Mouse (Mus musculus): ENCODE results near the gene Emx1. TPM values are rescaled to one million over a fixed set of nuclear protein-coding genes. Genes with fewer than 3 reads are reported as not detected.

Emx1 gene
- polyA plus RNA-seq, 1 experiment from 2014 or later: 1.4 TPM

DNA sequence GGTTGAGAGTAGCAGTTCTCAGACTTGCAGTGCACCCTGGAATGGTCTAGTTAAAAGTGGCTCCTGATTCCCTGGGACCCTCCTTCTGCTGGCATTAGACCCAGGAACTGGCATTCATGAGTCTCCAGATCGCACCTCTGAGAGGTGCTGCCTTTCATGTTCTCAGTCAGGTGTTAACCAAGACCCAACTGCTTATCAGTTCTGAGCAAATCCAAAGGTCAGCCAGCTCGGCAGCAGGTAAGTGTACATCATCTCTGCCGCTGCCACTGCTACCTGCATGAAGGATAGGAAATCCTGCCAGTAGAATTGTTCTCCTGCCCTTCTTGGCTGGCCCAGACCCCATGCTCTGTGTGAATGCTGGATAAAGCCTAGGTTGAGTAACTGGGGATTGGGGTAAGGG, 43.5 kb downstream of the Emx1 start:
- Histone ChIP-seq H3K9ac (ENCODE audit: low read length) (no peak overlapping the region), H3K9me3 (ENCODE audit: control insufficient read depth, low read length) (no peaks in the 10 kb centered on the region), H3K27ac (replicated peaks; ENCODE audit: low read depth, low read length) (no peak overlapping the region), H3K4me1 (ENCODE audit: control insufficient read depth, insufficient read depth, low read length) (peaks cover 11% of the 10 kb centered on the region; the same call in 1 of the 2 replicates), H3K27me3 (ENCODE audit: control insufficient read depth, insufficient read depth, low read length) (no peaks in the 10 kb centered on the region), H3K4me2 (ENCODE audit: low read depth, severe bottlenecking) (no peak overlapping the region), H3K4me3 (ENCODE audit: low read depth, low read length) (no peak overlapping the region), H3K36me3 (ENCODE audit: control insufficient read depth, insufficient read depth, low read length) (no peaks in the 10 kb centered on the region)
- 52% methylated on average over 3 of the region's 3 CpGs for WGBS
- no peak for DNase-seq (ENCODE audit: low spot score)
- no peak for ATAC-seq (ENCODE audit: insufficient number of reproducible peaks, low FRiP score, low TSS enrichment, low read depth)

DNA sequence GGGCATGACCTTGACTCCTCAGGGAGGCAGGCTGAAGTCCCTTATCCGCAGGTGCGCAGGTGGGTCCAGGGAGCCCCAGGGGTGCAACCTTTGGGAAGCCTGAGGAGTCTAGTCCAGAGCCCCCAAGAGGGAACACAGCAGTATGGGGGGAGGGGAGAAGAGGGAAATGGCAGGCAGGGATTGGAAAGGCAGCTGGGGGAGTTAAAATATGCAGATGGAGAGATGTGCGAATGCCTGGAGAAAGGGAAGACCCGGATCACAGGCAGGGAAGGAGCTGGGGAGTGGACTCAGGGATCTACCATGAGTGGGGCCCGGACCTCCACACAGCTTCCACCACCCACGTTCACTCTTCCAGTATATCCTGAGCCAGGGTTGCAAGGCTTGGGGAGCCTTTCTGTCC, 44.2 kb downstream of the Emx1 start:
- 25% methylated on average over 6 of the region's 6 CpGs for WGBS
- Histone ChIP-seq H3K9me3 (ENCODE audit: control insufficient read depth, low read length) (no peaks in the 10 kb centered on the region), H3K4me3 (ENCODE audit: low read depth, low read length) (no peak overlapping the region), H3K4me1 (ENCODE audit: control insufficient read depth, insufficient read depth, low read length) (peaks cover 12% of the 10 kb centered on the region; the same call in 1 of the 2 replicates), H3K36me3 (ENCODE audit: control insufficient read depth, insufficient read depth, low read length) (no peaks in the 10 kb centered on the region), H3K27me3 (ENCODE audit: control insufficient read depth, insufficient read depth, low read length) (no peaks in the 10 kb centered on the region), H3K9ac (ENCODE audit: low read length) (no peak overlapping the region), H3K4me2 (ENCODE audit: low read depth, severe bottlenecking) (no peak overlapping the region), H3K27ac (replicated peaks; ENCODE audit: low read depth, low read length) (no peak overlapping the region)
- ATAC-seq (ENCODE audit: insufficient number of reproducible peaks, low FRiP score, low TSS enrichment, low read depth) (no peak), DNase-seq (ENCODE audit: low spot score) (no peak)

DNA sequence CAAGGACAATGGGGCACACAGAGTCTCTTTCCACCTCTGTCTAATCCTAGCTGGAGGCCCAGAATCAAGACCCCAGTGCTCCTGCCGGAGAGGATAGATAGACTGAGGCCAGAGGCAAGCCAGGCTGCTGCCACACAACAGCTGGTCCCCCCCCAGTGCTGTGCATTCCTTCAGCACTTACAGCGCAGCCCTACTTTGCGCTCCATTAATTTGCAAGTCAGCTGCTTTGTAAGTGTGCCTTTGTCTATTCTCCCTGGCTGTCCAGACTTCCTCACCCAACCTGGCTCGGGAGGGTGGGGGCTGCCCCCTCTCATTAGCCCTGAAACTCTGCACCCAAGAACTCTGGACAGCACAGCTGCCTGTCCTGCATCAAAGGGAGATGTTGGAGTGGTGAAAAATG, 44.8 kb downstream of the Emx1 start:
- Histone ChIP-seq H3K36me3 (ENCODE audit: control insufficient read depth, insufficient read depth, low read length) (no peaks in the 10 kb centered on the region), H3K4me1 (ENCODE audit: control insufficient read depth, insufficient read depth, low read length) (peaks cover 12% of the 10 kb centered on the region; the same call in 1 of the 2 replicates), H3K9ac (ENCODE audit: low read length) (no peak overlapping the region), H3K27ac (replicated peaks; ENCODE audit: low read depth, low read length) (no peak overlapping the region), H3K4me3 (ENCODE audit: low read depth, low read length) (no peak overlapping the region), H3K9me3 (ENCODE audit: control insufficient read depth, low read length) (no peaks in the 10 kb centered on the region), H3K27me3 (ENCODE audit: control insufficient read depth, insufficient read depth, low read length) (no peaks in the 10 kb centered on the region), H3K4me2 (ENCODE audit: low read depth, severe bottlenecking) (no peak overlapping the region)
- 58% methylated on average over 4 of the region's 4 CpGs for WGBS
- DNase-seq (ENCODE audit: low spot score): no peak
- no peak for ATAC-seq (ENCODE audit: insufficient number of reproducible peaks, low FRiP score, low TSS enrichment, low read depth)

DNA sequence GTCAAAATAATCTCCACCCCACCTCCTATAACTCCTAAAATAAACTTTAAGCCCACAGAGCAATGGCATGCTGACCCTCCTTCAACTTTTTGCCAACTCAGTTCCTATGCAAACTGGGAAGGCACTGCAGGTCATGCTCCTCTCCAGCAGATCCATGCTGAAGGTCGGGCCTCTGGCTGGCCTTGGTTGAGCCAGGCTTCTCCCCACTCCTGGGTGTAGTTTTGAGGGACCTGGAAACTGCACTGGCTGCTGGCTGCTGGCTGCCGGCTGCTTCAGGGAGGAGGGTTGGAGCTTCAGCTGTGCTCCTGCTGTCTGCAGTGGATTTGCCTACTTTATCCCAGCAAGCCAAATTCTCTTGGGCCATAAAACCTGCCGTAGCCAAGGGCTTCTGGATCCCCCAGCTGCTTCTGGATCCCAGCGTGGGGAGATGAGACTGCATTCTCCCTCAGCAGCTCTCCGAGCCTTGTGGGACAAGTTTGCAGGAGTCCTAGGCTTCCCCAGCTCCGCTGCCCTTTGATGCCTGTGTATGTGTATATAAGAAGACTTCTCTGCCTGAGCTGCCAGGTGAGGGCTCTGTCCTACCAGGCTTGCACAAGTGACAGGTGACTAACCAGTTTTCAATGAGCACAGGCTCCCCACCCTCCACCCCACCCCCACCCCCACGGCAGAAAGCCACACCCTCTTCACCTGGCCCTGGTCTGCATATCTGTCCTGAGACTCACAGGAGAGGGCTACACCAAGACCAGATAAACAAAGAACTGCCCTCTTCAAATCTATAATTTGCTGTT, 45.8 kb downstream of the Emx1 start:
- DNase-seq (ENCODE audit: low spot score) (no peak), ATAC-seq (ENCODE audit: insufficient number of reproducible peaks, low FRiP score, low TSS enrichment, low read depth) (no peak)
- H3K9ac ChIP-seq (ENCODE audit: low read length): no peak overlapping the region
- 15% methylated on average over 7 of the region's 7 CpGs for WGBS
- H3K27me3 ChIP-seq (ENCODE audit: control insufficient read depth, insufficient read depth, low read length): no peaks in the 10 kb centered on the region
- H3K36me3 ChIP-seq (ENCODE audit: control insufficient read depth, insufficient read depth, low read length): no peaks in the 10 kb centered on the region
- H3K4me3 ChIP-seq (ENCODE audit: low read depth, low read length): no peak overlapping the region
- no peak overlapping the region for H3K4me2 ChIP-seq (ENCODE audit: low read depth, severe bottlenecking)
- H3K4me1 ChIP-seq (ENCODE audit: control insufficient read depth, insufficient read depth, low read length): peaks cover 12% of the 10 kb centered on the region; the same call in 1 of the 2 replicates
- H3K27ac ChIP-seq (replicated peaks; ENCODE audit: low read depth, low read length): no peak overlapping the region
- no peaks in the 10 kb centered on the region for H3K9me3 ChIP-seq (ENCODE audit: control insufficient read depth, low read length)

DNA sequence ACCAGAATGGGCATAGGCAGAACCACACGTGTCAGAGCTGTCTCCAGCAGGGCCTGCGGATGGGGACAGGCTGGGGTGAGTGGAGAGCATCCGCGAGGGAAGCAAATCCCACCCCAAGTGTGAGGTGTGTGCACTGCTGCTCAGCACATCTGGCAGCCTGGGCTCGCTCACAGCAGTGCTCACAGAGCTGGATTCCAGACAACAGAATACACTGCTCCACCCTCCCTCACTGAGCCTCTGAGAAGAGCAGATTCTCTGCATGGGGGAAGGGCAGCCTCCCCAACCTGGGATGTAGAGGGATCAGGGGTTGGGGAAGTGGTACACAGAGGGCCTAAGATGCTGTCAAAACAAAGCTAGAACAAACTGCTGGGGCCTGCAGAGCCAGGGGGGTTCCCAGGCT, 47.6 kb downstream of the Emx1 start:
- peaks cover 16% of the 10 kb centered on the region for H3K4me1 ChIP-seq (ENCODE audit: control insufficient read depth, insufficient read depth, low read length)
- WGBS: 28% methylated on average over 5 of the region's 5 CpGs
- no peak overlapping the region for H3K4me3 ChIP-seq (ENCODE audit: low read depth, low read length)
- no peak for DNase-seq (ENCODE audit: low spot score)
- H3K9ac ChIP-seq (ENCODE audit: low read length): no peak overlapping the region
- no peaks in the 10 kb centered on the region for H3K36me3 ChIP-seq (ENCODE audit: control insufficient read depth, insufficient read depth, low read length)
- H3K27me3 ChIP-seq (ENCODE audit: control insufficient read depth, insufficient read depth, low read length): no peaks in the 10 kb centered on the region
- no peak overlapping the region for H3K4me2 ChIP-seq (ENCODE audit: low read depth, severe bottlenecking)
- H3K27ac ChIP-seq (replicated peaks; ENCODE audit: low read depth, low read length): no peak overlapping the region
- ATAC-seq (ENCODE audit: insufficient number of reproducible peaks, low FRiP score, low TSS enrichment, low read depth): no peak; the same call in 1 of the 2 replicates
- H3K9me3 ChIP-seq (ENCODE audit: control insufficient read depth, low read length): no peaks in the 10 kb centered on the region

DNA sequence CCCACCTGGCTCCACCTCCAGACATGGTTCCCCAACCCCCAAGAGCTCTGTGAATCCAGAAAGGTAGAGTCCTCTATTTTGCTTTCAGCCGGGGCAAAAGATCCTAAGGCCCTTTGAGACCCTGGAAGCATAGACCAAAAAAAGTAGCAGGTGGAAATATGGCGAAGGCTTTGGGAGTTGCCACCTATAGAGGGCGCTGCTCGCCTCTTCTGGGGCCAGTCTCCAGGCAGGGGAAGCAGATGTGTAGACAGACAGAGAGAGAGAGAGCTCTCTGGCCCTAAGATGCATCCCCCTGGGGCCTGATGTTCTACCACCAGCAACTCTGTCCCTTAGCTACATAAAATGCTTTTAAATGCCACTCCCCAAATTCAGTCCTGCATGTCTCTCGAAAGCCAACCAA, 49.8 kb downstream of the Emx1 start:
- Histone ChIP-seq H3K4me3 (ENCODE audit: low read depth, low read length) (no peak overlapping the region), H3K27ac (replicated peaks; ENCODE audit: low read depth, low read length) (no peak overlapping the region), H3K4me1 (ENCODE audit: control insufficient read depth, insufficient read depth, low read length) (peaks cover 10% of the 10 kb centered on the region; the same call in 1 of the 2 replicates), H3K4me2 (ENCODE audit: low read depth, severe bottlenecking) (no peak overlapping the region), H3K36me3 (ENCODE audit: control insufficient read depth, insufficient read depth, low read length) (no peaks in the 10 kb centered on the region), H3K9ac (ENCODE audit: low read length) (no peak overlapping the region), H3K9me3 (ENCODE audit: control insufficient read depth, low read length) (no peaks in the 10 kb centered on the region), H3K27me3 (ENCODE audit: control insufficient read depth, insufficient read depth, low read length) (no peaks in the 10 kb centered on the region)
- peak; percentile 50 for DNase-seq (ENCODE audit: low spot score)
- 42% methylated on average over 5 of the region's 5 CpGs for WGBS
- no peak for ATAC-seq (ENCODE audit: insufficient number of reproducible peaks, low FRiP score, low TSS enrichment, low read depth)

DNA sequence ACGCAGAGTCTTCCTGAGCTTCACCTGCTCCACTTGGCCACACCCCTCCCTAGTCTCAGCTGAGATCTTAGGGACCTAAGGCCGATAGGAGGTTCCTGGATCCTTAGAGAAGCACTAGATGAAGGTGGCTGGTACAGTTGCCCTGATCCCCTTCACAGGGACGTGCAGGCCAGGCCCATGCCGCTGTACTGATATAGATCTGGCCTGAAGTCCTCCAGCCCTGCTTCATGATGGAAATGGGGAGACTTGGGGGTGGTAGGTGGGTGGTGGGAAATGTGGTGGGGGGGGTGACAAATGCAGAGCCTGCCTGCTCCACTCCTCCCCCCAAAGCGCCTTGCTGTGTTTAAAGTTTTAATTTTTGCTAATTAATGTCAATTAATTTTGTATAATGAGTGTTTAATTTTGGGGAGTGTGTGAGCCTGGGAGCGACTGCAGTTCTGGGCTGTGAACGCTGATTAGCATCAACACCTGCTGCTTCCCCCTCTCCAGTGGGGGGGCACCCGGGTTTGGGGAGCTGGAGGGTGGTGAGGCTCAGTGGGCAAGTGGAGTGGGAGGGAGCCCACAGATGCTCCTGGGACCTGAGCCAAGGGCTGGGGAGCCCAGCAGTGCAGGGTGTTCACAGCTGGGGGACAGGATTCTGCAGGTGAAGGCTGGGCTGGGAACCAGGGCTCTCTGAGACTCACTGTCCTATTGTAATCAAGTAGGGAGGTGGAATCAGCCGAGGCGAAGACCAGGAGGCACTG, 50.5 kb downstream of the Emx1 start:
- DNase-seq (ENCODE audit: low spot score) (no peak), ATAC-seq (ENCODE audit: insufficient number of reproducible peaks, low FRiP score, low TSS enrichment, low read depth) (no peak)
- Histone ChIP-seq H3K9ac (ENCODE audit: low read length) (no peak overlapping the region), H3K27ac (replicated peaks; ENCODE audit: low read depth, low read length) (no peak overlapping the region), H3K36me3 (ENCODE audit: control insufficient read depth, insufficient read depth, low read length) (no peaks in the 10 kb centered on the region), H3K9me3 (ENCODE audit: control insufficient read depth, low read length) (no peaks in the 10 kb centered on the region), H3K27me3 (ENCODE audit: control insufficient read depth, insufficient read depth, low read length) (no peaks in the 10 kb centered on the region), H3K4me2 (ENCODE audit: low read depth, severe bottlenecking) (no peak overlapping the region), H3K4me1 (ENCODE audit: control insufficient read depth, insufficient read depth, low read length) (peaks cover 10% of the 10 kb centered on the region; the same call in 1 of the 2 replicates), H3K4me3 (ENCODE audit: low read depth, low read length) (no peak overlapping the region)
- WGBS: 54% methylated on average over 10 of the region's 10 CpGs

DNA sequence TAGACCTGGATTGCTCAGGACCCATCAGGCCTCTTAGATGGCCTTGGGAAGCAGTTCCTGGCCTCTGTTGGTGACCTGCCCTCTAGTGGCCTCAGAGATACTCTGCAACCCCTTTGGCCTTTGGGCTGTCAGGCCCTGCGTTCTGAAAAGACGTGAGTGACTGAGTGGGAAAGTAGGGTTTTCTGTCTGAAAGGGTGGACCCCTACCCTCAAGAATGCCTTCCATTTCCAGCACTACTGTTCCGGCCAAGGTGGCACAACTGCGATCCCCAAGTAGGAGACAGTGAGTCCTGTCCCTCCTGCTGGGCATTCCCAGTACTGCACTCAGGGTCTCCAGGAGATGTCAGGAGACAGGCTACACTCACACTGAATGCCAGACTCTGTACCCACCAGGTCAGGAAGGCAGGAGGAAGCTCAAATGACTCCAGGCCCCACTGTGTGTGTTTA, 51.8 kb downstream of the Emx1 start:
- 8% methylated on average over 4 of the region's 4 CpGs for WGBS
- Histone ChIP-seq H3K36me3 (ENCODE audit: control insufficient read depth, insufficient read depth, low read length) (no peaks in the 10 kb centered on the region), H3K4me3 (ENCODE audit: low read depth, low read length) (no peak overlapping the region), H3K4me2 (ENCODE audit: low read depth, severe bottlenecking) (no peak overlapping the region), H3K9me3 (ENCODE audit: control insufficient read depth, low read length) (no peaks in the 10 kb centered on the region), H3K9ac (ENCODE audit: low read length) (no peak overlapping the region), H3K4me1 (ENCODE audit: control insufficient read depth, insufficient read depth, low read length) (peaks cover 10% of the 10 kb centered on the region; the same call in 1 of the 2 replicates), H3K27ac (replicated peaks; ENCODE audit: low read depth, low read length) (no peak overlapping the region), H3K27me3 (ENCODE audit: control insufficient read depth, insufficient read depth, low read length) (no peaks in the 10 kb centered on the region)
- ATAC-seq (ENCODE audit: insufficient number of reproducible peaks, low FRiP score, low TSS enrichment, low read depth): peak; percentile 60; the same call in 1 of the 2 replicates
- peak; percentile 85 for DNase-seq (ENCODE audit: low spot score)

Measured in limb, embryonic 11.5 days (tissue).